Mouse (Mus musculus) heart, postnatal 0 days (tissue): ENCODE results near the gene 2310011J03Rik. TPM values are rescaled to one million over a fixed set of nuclear protein-coding genes. Genes with fewer than 3 reads are reported as not detected.

Source experiments
- ATAC-seq: fragments of 200-750 bp; cut with Nextera tagmentation; 2 replicates; pipeline ENCODE4 v1.8.0; 2017; ENCODE audit warnings: low read depth, moderate number of reproducible peaks, moderate library complexity; ENCODE audit not compliant: insufficient read depth
- DNase-seq: peaks from one replicate; pipeline ENCODE4 v3.0.0-alpha.2; 2016; ENCODE audit warnings: low spot score
- H3K27ac ChIP-seq: fragments of 300-500 bp; sonication (generic); 2 replicates; pipeline ENCODE4 v1.5.1; 2014; ENCODE audit warnings: low read depth, mild to moderate bottlenecking
- H3K27me3 ChIP-seq: fragments of 300-500 bp; sonication (generic); 2 replicates; pipeline ENCODE4 v1.6.1; 2014; ENCODE audit warnings: low read length, mixed read lengths; ENCODE audit not compliant: control insufficient read depth, insufficient read depth
- H3K36me3 ChIP-seq: fragments of 300-500 bp; sonication (generic); replicated peaks from 2 replicates; pipeline ENCODE4 v1.6.1; 2014; ENCODE audit warnings: low read length, mixed read lengths; ENCODE audit not compliant: control insufficient read depth, insufficient read depth
- H3K4me1 ChIP-seq: fragments of 300-500 bp; sonication (generic); 2 replicates; pipeline ENCODE4 v1.6.1; 2014; ENCODE audit warnings: antibody characterized with exemption; ENCODE audit not compliant: control insufficient read depth, insufficient read depth
- H3K4me2 ChIP-seq: fragments of 300-500 bp; sonication (generic); 2 replicates; pipeline ENCODE4 v1.6.1; 2014; ENCODE audit warnings: low read depth, mild to moderate bottlenecking, low read length, moderate library complexity
- H3K4me3 ChIP-seq: fragments of 300-500 bp; sonication (generic); 2 replicates; pipeline ENCODE4 v1.5.1; 2014; ENCODE audit warnings: low read depth, low read length
- H3K9ac ChIP-seq: fragments of 300-500 bp; sonication (generic); replicated peaks from 2 replicates; pipeline ENCODE4 v1.6.1; 2014; ENCODE audit warnings: low read depth, low read length, mixed read lengths
- H3K9me3 ChIP-seq: fragments of 300-500 bp; sonication (generic); replicated peaks from 2 replicates; pipeline ENCODE4 v1.6.1; 2016; ENCODE audit warnings: low read length; ENCODE audit not compliant: control insufficient read depth
- CTCF ChIP-seq: IDR thresholded peaks from 2 replicates; pipeline ENCODE4 v1.5.1; 2016; ENCODE audit warnings: antibody characterized with exemption, control low read depth, low read depth
- EP300 ChIP-seq: IDR thresholded peaks from 2 replicates; pipeline ENCODE4 v1.6.1; 2016; ENCODE audit warnings: antibody characterized with exemption, low read depth
- WGBS: fragments of 180-500 bp; shearing (Covaris S2); extraction: QIAGEN DNeasy Blood & Tissue Kit; methylation state at CpG from one replicate; pipeline ENCODE4 v1.1.7; 2014; 5-methylcytosine and 5-hydroxymethylcytosine counted together
- polyA plus RNA-seq: library from polyadenylated mRNA; unstranded; fragments of >200 nt; fragmentation: Nextera tagmentation; extraction: Ambion mirVana; gene quantifications from 2 replicates; pipeline ENCODE4 v1.2.1, GENCODE M21; 2015
- total RNA-seq: library from RNA; depleted of rRNA; stranded (reverse); fragments of >200 nt; gene quantifications from 2 replicates; pipeline ENCODE4 v1.2.3, GENCODE M21; 2014; ENCODE audit warnings: low replicate concordance

Gene 2310011J03Rik
- total and polyA plus RNA-seq, 2 experiments from 2014 or later: 13.5 to 37.4 TPM

DNA sequence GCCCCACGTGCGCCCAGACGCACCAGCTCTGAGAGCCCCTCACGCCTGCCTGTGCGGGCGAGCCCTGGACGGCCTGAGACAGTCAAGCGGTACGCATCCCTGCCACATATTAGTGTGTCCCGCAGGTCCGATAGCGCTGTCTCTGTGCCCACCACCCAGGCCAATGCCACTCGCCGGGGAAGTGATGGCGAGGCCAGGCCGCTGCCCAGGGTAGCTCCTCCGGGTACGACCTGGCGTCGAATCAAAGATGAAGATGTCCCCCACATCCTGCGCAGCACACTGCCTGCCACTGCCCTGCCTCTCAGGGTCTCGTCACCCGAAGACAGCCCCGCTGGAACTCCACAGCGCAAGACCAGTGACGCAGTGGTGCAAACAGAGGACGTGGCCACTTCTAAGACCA lies 5.0 kb downstream of the 2310011J03Rik start:
- Histone ChIP-seq H3K9ac (no peak overlapping the region), H3K9me3 (no peaks in the 10 kb centered on the region), H3K4me1 (peaks cover 34% of the 10 kb centered on the region), H3K36me3 (peaks cover 10% of the 10 kb centered on the region), H3K27ac (no peak overlapping the region), H3K4me2 (no peak overlapping the region), H3K27me3 (peaks cover 56% of the 10 kb centered on the region), H3K4me3 (no peak overlapping the region)
- WGBS: 38% methylated on average over 27 of the region's 27 CpGs
- TF ChIP-seq CTCF (no peak), EP300 (no peak)
- no peak for DNase-seq
- no peak for ATAC-seq

DNA sequence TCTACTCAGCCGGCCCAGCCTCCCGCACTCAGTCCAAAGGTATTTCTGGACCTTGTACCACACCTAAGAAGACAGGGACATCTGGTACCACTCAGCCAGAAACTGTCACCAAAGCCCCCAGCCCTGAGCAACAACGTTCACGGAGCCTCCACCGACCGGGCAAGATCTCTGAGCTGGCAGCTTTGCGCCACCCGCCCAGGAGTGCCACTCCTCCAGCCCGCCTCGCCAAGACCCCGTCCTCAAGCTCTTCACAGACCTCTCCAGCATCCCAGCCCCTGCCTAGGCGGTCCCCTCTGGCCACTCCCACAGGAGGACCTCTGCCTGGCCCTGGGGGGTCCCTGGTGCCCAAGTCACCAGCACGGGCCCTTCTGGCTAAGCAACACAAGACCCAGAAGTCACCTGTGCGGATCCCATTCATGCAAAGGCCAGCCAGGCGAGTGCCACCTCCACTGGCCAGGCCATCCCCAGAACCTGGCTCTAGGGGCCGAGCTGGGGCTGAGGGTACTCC lies 5.8 kb downstream of the 2310011J03Rik start:
- DNase-seq: no peak
- no peak for ATAC-seq
- no peak for TF ChIP-seq EP300
- no peak for TF ChIP-seq CTCF
- 44% methylated on average over 16 of the region's 16 CpGs for WGBS
- no peak overlapping the region for H3K9ac ChIP-seq
- peaks cover 10% of the 10 kb centered on the region for H3K36me3 ChIP-seq
- no peak overlapping the region for H3K4me2 ChIP-seq
- H3K27ac ChIP-seq: no peak overlapping the region
- peaks cover 31% of the 10 kb centered on the region for H3K4me1 ChIP-seq
- no peak overlapping the region for H3K4me3 ChIP-seq
- H3K27me3 ChIP-seq: peaks cover 60% of the 10 kb centered on the region
- H3K9me3 ChIP-seq: no peaks in the 10 kb centered on the region

DNA sequence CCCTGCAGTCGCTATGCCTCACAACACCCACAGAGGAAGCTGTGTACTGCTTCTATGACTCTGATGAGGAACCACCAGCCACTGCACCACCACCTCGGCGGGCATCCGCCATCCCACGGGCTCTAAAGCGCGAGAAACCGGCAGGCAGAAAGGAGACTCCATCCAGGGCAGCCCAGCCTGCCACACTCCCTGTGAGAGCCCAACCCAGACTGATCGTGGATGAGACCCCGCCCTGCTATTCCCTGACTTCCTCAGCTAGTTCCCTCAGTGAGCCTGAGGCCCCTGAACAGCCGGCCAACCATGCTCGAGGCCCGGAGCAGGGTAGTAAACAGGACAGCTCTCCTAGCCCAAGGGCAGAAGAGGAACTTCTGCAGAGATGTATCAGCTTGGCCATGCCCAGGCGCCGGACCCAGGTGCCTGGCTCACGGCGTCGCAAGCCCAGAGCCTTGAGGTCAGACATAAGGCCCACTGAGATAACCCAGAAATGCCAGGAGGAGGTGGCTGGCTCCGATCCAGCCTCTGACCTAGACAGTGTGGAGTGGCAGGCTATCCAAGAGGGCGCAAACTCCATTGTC lies 6.6 kb downstream of the 2310011J03Rik start:
- no peaks in the 10 kb centered on the region for H3K9me3 ChIP-seq
- H3K9ac ChIP-seq: no peak overlapping the region
- H3K36me3 ChIP-seq: peaks cover 6% of the 10 kb centered on the region
- H3K4me2 ChIP-seq: peak overlapping the region; percentile 11; the same call in 1 of the 2 replicates
- H3K27ac ChIP-seq: no peak overlapping the region
- H3K4me1 ChIP-seq: peaks cover 27% of the 10 kb centered on the region
- no peak for TF ChIP-seq EP300
- TF ChIP-seq CTCF: no peak
- no peak overlapping the region for H3K4me3 ChIP-seq
- WGBS: 18% methylated on average over 20 of the region's 20 CpGs
- peaks cover 66% of the 10 kb centered on the region for H3K27me3 ChIP-seq
- ATAC-seq (no peak), DNase-seq (no peak)

DNA sequence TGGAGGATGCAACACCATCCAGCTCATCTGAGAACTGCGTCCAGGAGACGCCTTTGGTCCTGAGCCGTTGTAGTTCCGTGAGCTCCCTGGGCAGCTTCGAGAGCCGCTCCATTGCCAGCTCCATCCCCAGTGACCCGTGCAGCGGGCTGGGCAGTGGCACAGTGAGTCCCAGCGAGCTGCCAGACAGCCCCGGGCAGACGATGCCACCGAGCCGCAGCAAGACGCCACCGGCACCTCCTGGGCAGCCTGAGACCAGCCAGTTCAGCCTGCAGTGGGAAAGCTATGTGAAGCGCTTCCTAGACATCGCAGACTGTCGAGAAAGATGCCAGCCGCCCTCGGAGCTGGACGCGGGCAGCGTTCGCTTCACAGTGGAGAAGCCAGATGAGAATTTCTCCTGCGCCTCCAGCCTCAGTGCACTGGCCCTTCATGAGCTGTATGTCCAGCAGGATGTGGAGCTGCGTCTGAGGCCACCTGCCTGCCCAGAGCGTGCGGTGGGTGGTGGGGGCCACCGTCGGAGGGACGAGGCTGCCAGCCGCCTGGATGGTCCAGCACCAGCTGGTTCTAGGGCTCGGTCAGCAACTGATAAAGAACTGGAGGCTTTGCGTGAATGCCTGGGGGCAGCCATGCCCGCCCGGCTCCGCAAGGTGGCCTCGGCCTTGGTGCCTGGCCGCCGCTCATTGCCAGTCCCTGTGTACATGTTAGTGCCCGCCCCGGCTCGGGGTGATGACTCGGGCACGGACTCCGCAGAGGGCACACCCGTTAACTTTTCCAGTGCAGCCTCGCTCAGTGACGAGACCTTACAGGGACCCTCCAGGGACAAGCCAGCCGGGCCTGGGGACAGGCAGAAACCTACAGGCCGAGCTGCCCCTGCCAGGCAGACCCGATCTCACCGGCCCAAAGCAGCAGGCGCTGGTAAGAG lies 7.5 kb downstream of the 2310011J03Rik start:
- no peak for ATAC-seq
- Histone ChIP-seq H3K4me1 (peaks cover 27% of the 10 kb centered on the region), H3K9ac (no peak overlapping the region), H3K27me3 (peaks cover 71% of the 10 kb centered on the region), H3K4me3 (no peak overlapping the region), H3K36me3 (no peaks in the 10 kb centered on the region), H3K4me2 (no peak overlapping the region), H3K27ac (no peak overlapping the region), H3K9me3 (no peaks in the 10 kb centered on the region)
- TF ChIP-seq EP300 (no peak), CTCF (no peak)
- WGBS: 61% methylated on average over 54 of the region's 54 CpGs
- no peak for DNase-seq

DNA sequence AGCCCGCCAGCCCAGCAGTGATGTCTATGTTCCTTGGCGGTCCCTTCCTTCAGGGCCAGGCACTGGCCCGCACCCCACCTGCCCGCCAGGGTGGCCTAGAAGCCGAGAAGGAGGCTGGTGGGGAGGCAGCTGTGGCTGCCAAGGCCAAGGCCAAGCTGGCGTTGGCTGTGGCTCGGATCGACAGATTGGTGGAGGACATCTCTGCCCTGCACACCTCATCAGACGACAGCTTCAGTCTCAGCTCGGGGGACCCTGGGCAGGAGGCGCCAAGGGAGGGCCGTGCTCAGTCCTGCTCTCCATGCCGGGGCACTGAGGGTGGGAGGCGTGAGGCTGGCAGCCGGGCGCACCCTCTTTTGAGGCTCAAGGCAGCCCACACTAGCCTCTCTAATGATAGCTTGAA lies 8.8 kb downstream of the 2310011J03Rik start:
- no peak overlapping the region for H3K4me2 ChIP-seq
- peaks cover 23% of the 10 kb centered on the region for H3K4me1 ChIP-seq
- H3K27me3 ChIP-seq: peaks cover 82% of the 10 kb centered on the region
- H3K9ac ChIP-seq: no peak overlapping the region
- ATAC-seq (no peak), DNase-seq (no peak)
- WGBS: 74% methylated on average over 16 of the region's 16 CpGs
- H3K27ac ChIP-seq: no peak overlapping the region
- H3K36me3 ChIP-seq: no peaks in the 10 kb centered on the region
- H3K9me3 ChIP-seq: no peaks in the 10 kb centered on the region
- no peak for TF ChIP-seq EP300
- no peak for TF ChIP-seq CTCF
- no peak overlapping the region for H3K4me3 ChIP-seq
